Mouse (Mus musculus) heart, embryonic 12.5 days (tissue): ENCODE data around the gene Madd. TPM values are rescaled to one million over a fixed set of nuclear protein-coding genes. Genes with fewer than 3 reads are reported as not detected.
A peak's percentile ranks its signal among the peaks of the same experiment; 100 is the strongest.
"Not testable (repeated sequence)": the region's sequence is repeated elsewhere in the genome, so short reads cannot be mapped to it uniquely, and the experiment has no call there.

ENCODE experiments used
- ATAC-seq: fragments of 200-750 bp; cut with Nextera tagmentation; 2 replicates; pipeline ENCODE4 v1.8.0; 2017; ENCODE audit warnings: moderate TSS enrichment, moderate library complexity; ENCODE audit not compliant: insufficient number of reproducible peaks, low FRiP score
- H3K27ac ChIP-seq: fragments of 300-500 bp; sonication (generic); 2 replicates; pipeline ENCODE4 v1.5.1; 2016; ENCODE audit warnings: mild to moderate bottlenecking, moderate library complexity; ENCODE audit not compliant: poor library complexity, severe bottlenecking
- H3K27me3 ChIP-seq: fragments of 300-500 bp; sonication (generic); replicated peaks from 2 replicates; pipeline ENCODE4 v1.6.1; 2016; ENCODE audit warnings: mild to moderate bottlenecking, moderate library complexity
- H3K36me3 ChIP-seq: fragments of 300-500 bp; sonication (generic); 2 replicates; pipeline ENCODE4 v1.6.1; 2016; ENCODE audit warnings: mild to moderate bottlenecking, moderate library complexity
- H3K4me1 ChIP-seq: fragments of 300-500 bp; sonication (generic); replicated peaks from 2 replicates; pipeline ENCODE4 v1.6.1; 2016; ENCODE audit warnings: mild to moderate bottlenecking
- H3K4me2 ChIP-seq: fragments of 300-500 bp; sonication (generic); 2 replicates; pipeline ENCODE4 v1.6.1; 2016; ENCODE audit warnings: mild to moderate bottlenecking, moderate library complexity
- H3K4me3 ChIP-seq: fragments of 300-500 bp; sonication (generic); 2 replicates; pipeline ENCODE4 v1.5.1; 2016; ENCODE audit warnings: mild to moderate bottlenecking
- H3K9ac ChIP-seq: fragments of 300-500 bp; sonication (generic); 2 replicates; pipeline ENCODE4 v1.6.1; 2016; ENCODE audit warnings: mild to moderate bottlenecking, moderate library complexity
- H3K9me3 ChIP-seq: fragments of 300-500 bp; sonication (generic); replicated peaks from 2 replicates; pipeline ENCODE4 v1.6.1; 2016; ENCODE audit warnings: mild to moderate bottlenecking, moderate library complexity
- WGBS: fragments of 180-500 bp; shearing (Covaris S2); methylation state at CpG from one replicate; pipeline ENCODE4 v1.1.7; 2016; 5-methylcytosine and 5-hydroxymethylcytosine counted together
- polyA plus RNA-seq: library from polyadenylated mRNA; unstranded; fragments of >200 nt; fragmentation: Nextera tagmentation; extraction: Ambion mirVana; gene quantifications from 2 replicates; pipeline ENCODE4 v1.2.1, GENCODE M21; 2016

Gene Madd
- polyA plus RNA-seq, 1 experiment from 2014 or later: 7.7 TPM

- 8% methylated on average over 42 of the region's 42 CpGs for WGBS
- peak overlapping the region; percentile 47 for H3K4me3 ChIP-seq
- no peak overlapping the region for H3K27ac ChIP-seq
- H3K4me2 ChIP-seq: peak overlapping the region; percentile 80
- H3K9me3 ChIP-seq: no peaks in the 10 kb centered on the region
- no peaks in the 10 kb centered on the region for H3K27me3 ChIP-seq
- peak overlapping the region; percentile 70 for H3K9ac ChIP-seq
- ATAC-seq: peak; percentile 41
- H3K36me3 ChIP-seq: no peaks in the 10 kb centered on the region
- peaks cover 37% of the 10 kb centered on the region for H3K4me1 ChIP-seq
Observed at GRCm38 (mm10) chr2:91114781-91115577, 68.7 kb downstream of the Madd start.

GRCm38 (mm10) chr2:91113852-91114251 is 69.8 kb downstream of the Madd start:
- H3K27ac ChIP-seq: no peak overlapping the region
- WGBS: 71% methylated on average over 6 of the region's 6 CpGs
- no peak overlapping the region for H3K9ac ChIP-seq
- H3K9me3 ChIP-seq: no peaks in the 10 kb centered on the region
- H3K4me1 ChIP-seq: peaks cover 37% of the 10 kb centered on the region
- H3K4me3 ChIP-seq: no peak overlapping the region
- H3K36me3 ChIP-seq: no peaks in the 10 kb centered on the region
- H3K27me3 ChIP-seq: no peaks in the 10 kb centered on the region
- no peak overlapping the region for H3K4me2 ChIP-seq
- no peak for ATAC-seq

GRCm38 (mm10) chr2:91113334-91113733 is 70.3 kb downstream of the Madd start:
- H3K9me3 ChIP-seq: no peaks in the 10 kb centered on the region
- no peak overlapping the region for H3K4me3 ChIP-seq
- H3K27ac ChIP-seq: no peak overlapping the region
- no peak for ATAC-seq
- H3K27me3 ChIP-seq: no peaks in the 10 kb centered on the region
- H3K4me2 ChIP-seq: no peak overlapping the region
- no peak overlapping the region for H3K9ac ChIP-seq
- WGBS: 69% methylated on average over 10 of the region's 10 CpGs
- H3K36me3 ChIP-seq: no peaks in the 10 kb centered on the region
- peaks cover 37% of the 10 kb centered on the region for H3K4me1 ChIP-seq

GRCm38 (mm10) chr2:91112491-91112890 is 71.1 kb downstream of the Madd start:
- no peak for ATAC-seq
- Histone ChIP-seq H3K9me3 (no peaks in the 10 kb centered on the region), H3K27ac (no peak overlapping the region), H3K4me2 (peak overlapping the region; percentile 8; the same call in 1 of the 2 replicates), H3K27me3 (no peaks in the 10 kb centered on the region), H3K9ac (0 out of 2 replicates have a peak overlapping the region, but pooled peaks have one; percentile 4), H3K4me3 (no peak overlapping the region), H3K4me1 (peaks cover 34% of the 10 kb centered on the region), H3K36me3 (no peaks in the 10 kb centered on the region)
- 31% methylated on average over 4 of the region's 4 CpGs for WGBS

GRCm38 (mm10) chr2:91111832-91112231 is 71.8 kb downstream of the Madd start:
- H3K4me1 ChIP-seq: peaks cover 29% of the 10 kb centered on the region
- not testable (repeated sequence) for H3K27ac ChIP-seq, H3K27me3 ChIP-seq, H3K9ac ChIP-seq, H3K36me3 ChIP-seq, ATAC-seq, H3K9me3 ChIP-seq, H3K4me3 ChIP-seq, H3K4me2 ChIP-seq
- 91% methylated on average over 3 of the region's 3 CpGs for WGBS

GRCm38 (mm10) chr2:91110429-91110828 is 73.2 kb downstream of the Madd start:
- no peaks in the 10 kb centered on the region for H3K27me3 ChIP-seq
- H3K36me3 ChIP-seq: no peaks in the 10 kb centered on the region
- 76% methylated on average over 6 of the region's 6 CpGs for WGBS
- ATAC-seq: no peak
- H3K4me3 ChIP-seq: no peak overlapping the region
- no peak overlapping the region for H3K27ac ChIP-seq
- H3K4me2 ChIP-seq: no peak overlapping the region
- H3K9ac ChIP-seq: no peak overlapping the region
- no peaks in the 10 kb centered on the region for H3K9me3 ChIP-seq
- peaks cover 17% of the 10 kb centered on the region for H3K4me1 ChIP-seq

GRCm38 (mm10) chr2:91109807-91110385 is 73.7 kb downstream of the Madd start:
- Histone ChIP-seq H3K27ac (no peak overlapping the region), H3K4me2 (no peak overlapping the region), H3K9me3 (no peaks in the 10 kb centered on the region), H3K9ac (no peak overlapping the region), H3K36me3 (no peaks in the 10 kb centered on the region), H3K4me1 (peaks cover 15% of the 10 kb centered on the region), H3K4me3 (no peak overlapping the region), H3K27me3 (no peaks in the 10 kb centered on the region)
- no peak for ATAC-seq
- 83% methylated on average over 5 of the region's 5 CpGs for WGBS

- Histone ChIP-seq H3K4me1 (peaks cover 13% of the 10 kb centered on the region), H3K36me3 (no peaks in the 10 kb centered on the region), H3K27ac (no peak overlapping the region), H3K9ac (no peak overlapping the region), H3K4me2 (no peak overlapping the region), H3K4me3 (no peak overlapping the region), H3K27me3 (no peaks in the 10 kb centered on the region), H3K9me3 (no peaks in the 10 kb centered on the region)
- ATAC-seq: no peak
- 82% methylated on average over 5 of the region's 5 CpGs for WGBS
Observed at GRCm38 (mm10) chr2:91109241-91109640, 74.4 kb downstream of the Madd start.

GRCm38 (mm10) chr2:91108156-91108555 is 75.5 kb downstream of the Madd start:
- no peak overlapping the region for H3K9ac ChIP-seq
- H3K27me3 ChIP-seq: 0 out of 2 replicates have a peak, but pooled peaks cover 4% of the 10 kb centered on the region
- no peak overlapping the region for H3K27ac ChIP-seq
- WGBS: 71% methylated on average over 3 of the region's 3 CpGs
- no peak for ATAC-seq
- H3K4me3 ChIP-seq: no peak overlapping the region
- peaks cover 12% of the 10 kb centered on the region for H3K4me1 ChIP-seq
- H3K9me3 ChIP-seq: no peaks in the 10 kb centered on the region
- H3K36me3 ChIP-seq: no peaks in the 10 kb centered on the region
- no peak overlapping the region for H3K4me2 ChIP-seq

- Histone ChIP-seq H3K27me3 (0 out of 2 replicates have a peak, but pooled peaks cover 4% of the 10 kb centered on the region), H3K4me3 (no peak overlapping the region), H3K4me2 (no peak overlapping the region), H3K9ac (0 out of 2 replicates have a peak overlapping the region, but pooled peaks have one; percentile 31), H3K27ac (no peak overlapping the region), H3K36me3 (no peaks in the 10 kb centered on the region), H3K9me3 (no peaks in the 10 kb centered on the region), H3K4me1 (peaks cover 17% of the 10 kb centered on the region)
- ATAC-seq: peak; percentile 75
- WGBS: 1% methylated on average over 7 of the region's 7 CpGs
Observed at GRCm38 (mm10) chr2:91101124-91101740, 82.4 kb downstream of the Madd start.

- Histone ChIP-seq H3K4me1 (peaks cover 17% of the 10 kb centered on the region), H3K9ac (no peak overlapping the region), H3K27me3 (no peaks in the 10 kb centered on the region), H3K4me2 (no peak overlapping the region), H3K27ac (no peak overlapping the region), H3K4me3 (no peak overlapping the region), H3K9me3 (no peaks in the 10 kb centered on the region), H3K36me3 (no peaks in the 10 kb centered on the region)
- no peak for ATAC-seq
- 59% methylated on average over 2 of the region's 2 CpGs for WGBS
Observed at GRCm38 (mm10) chr2:91098156-91098555, 85.5 kb downstream of the Madd start.
